Comparison of ENCODE assay signal across 8 mouse cellular contexts in the genomic region with DNA sequence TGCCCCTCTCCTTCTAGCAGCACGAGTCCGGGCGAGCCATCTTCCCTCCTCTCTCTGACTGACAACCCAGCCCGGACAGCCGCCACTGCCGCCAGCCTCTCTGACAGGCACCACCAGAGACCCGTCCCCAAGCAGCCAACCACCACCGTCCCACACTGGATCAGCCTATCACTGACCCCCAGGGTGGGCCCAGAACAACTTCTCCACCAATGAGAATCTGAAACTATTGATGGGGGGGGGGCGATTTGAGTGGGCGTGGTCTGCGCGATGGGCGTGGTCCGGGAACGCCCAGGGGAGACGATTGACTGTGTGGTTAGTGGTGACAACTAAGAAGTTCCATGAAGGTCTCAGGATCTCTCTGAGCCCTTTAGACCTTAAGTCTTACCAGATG. TPM values are rescaled to one million over a fixed set of nuclear protein-coding genes. Genes with fewer than 3 reads are reported as not detected.
DNase-seq lines count a peak whose midpoint lies in the region; ATAC-seq lines count a peak whose summit lies in the region.

TSS of gene Fam126a (minus strand) at position 112 of the 391 bp plus-strand sequence.

- WGBS in hindbrain, embryonic 11.5 days = 0% methylated on average over 16 of the region's 16 CpGs

- H3K4me3 ChIP-seq in hindbrain, embryonic 11.5 days (ENCODE audit: low read depth, low read length) = peak within 1 kb of the TSS; percentile 87

- H3K27me3 ChIP-seq in hindbrain, embryonic 11.5 days (ENCODE audit: control insufficient read depth, insufficient read depth, low read length) = no peaks in the 10 kb centered on the region

- H3K9me3 ChIP-seq in hindbrain, embryonic 11.5 days (ENCODE audit: control insufficient read depth, low read length) = no peaks in the 10 kb centered on the region

- H3K4me1 ChIP-seq in hindbrain, embryonic 11.5 days (replicated peaks; ENCODE audit: control insufficient read depth, insufficient read depth, low read length) = no peaks in the 10 kb centered on the region

- peak within 1 kb of the TSS; percentile 78 for H3K27ac ChIP-seq in hindbrain, embryonic 11.5 days (ENCODE audit: low read depth, low read length)

- DNase-seq in MN1 (ENCODE audit: low spot score) = peak; percentile 86
- DNase-seq in cerebellum, adult 9-10 months = peak; percentile 67
- peak; percentile 92 for DNase-seq in hindbrain, embryonic 11.5 days (ENCODE audit: low spot score)
- peak; percentile 92 to 97 for DNase-seq in layer of hippocampus, postnatal 14 days (ENCODE audit: low spot score in 2 of 2)
- peak; percentile 94 for DNase-seq in lung, postnatal 14 days
- peak; percentile 73 for DNase-seq in retina, adult 2 months (ENCODE audit: low read depth, low spot score)
- peak; percentile 89 to 95 for DNase-seq in thymus, postnatal 36 days

- H3K9ac ChIP-seq in hindbrain, embryonic 11.5 days (ENCODE audit: low read depth, low read length) = peak within 1 kb of the TSS; percentile 84

- no peaks in the 10 kb centered on the region for H3K36me3 ChIP-seq in hindbrain, embryonic 11.5 days (ENCODE audit: control insufficient read depth, insufficient read depth, low read length)

- ATAC-seq in frontal cortex, adult (ENCODE audit: low TSS enrichment) = peak; percentile 99
- peak; percentile 100 for ATAC-seq in hindbrain, embryonic 11.5 days (ENCODE audit: low FRiP score)

- H3K4me2 ChIP-seq in hindbrain, embryonic 11.5 days (replicated peaks; ENCODE audit: low read depth, low read length) = peak within 1 kb of the TSS; percentile 84

RNA-seq across cellular contexts. Expression of gene Fam126a, which starts in this region (rescaled TPM):
- polyA plus RNA-seq in hindbrain, embryonic 11.5 days (2014; fragmentation: Nextera tagmentation; extraction: Ambion mirVana) = 38.8 and 42.1 TPM in 2 replicates
- total RNA-seq in layer of hippocampus, postnatal 14 days (2021) = 10 to 100 TPM; 26.7 to 30.2 TPM

Comparison
In these comparisons a context has a peak if more than half of its experiments do, and no peak if none do; other contexts are left out.
1. Peak in every context shown above with its lines: DNase-seq, ATAC-seq, H3K4me3 ChIP-seq and H3K27ac ChIP-seq.